Mouse (Mus musculus) forebrain, embryonic 13.5 days (tissue): ENCODE data around the gene Fubp1. TPM values are rescaled to one million over a fixed set of nuclear protein-coding genes. Genes with fewer than 3 reads are reported as not detected.
A peak's percentile ranks its signal among the peaks of the same experiment; 100 is the strongest.

Experiments used
- ATAC-seq: fragments of 200-750 bp; cut with Nextera tagmentation; 2 replicates; pipeline ENCODE4 v1.8.0; 2017
- H3K27ac ChIP-seq: fragments of 300-500 bp; sonication (generic); 2 replicates; pipeline ENCODE4 v1.5.1; 2015; ENCODE audit warnings: inconsistent platforms, mild to moderate bottlenecking, moderate library complexity
- H3K27me3 ChIP-seq: fragments of 300-500 bp; sonication (generic); 2 replicates; pipeline ENCODE4 v1.6.1; 2015; ENCODE audit warnings: mild to moderate bottlenecking, inconsistent platforms
- H3K36me3 ChIP-seq: fragments of 300-500 bp; sonication (generic); 2 replicates; pipeline ENCODE4 v1.6.1; 2015; ENCODE audit warnings: mild to moderate bottlenecking, inconsistent platforms; ENCODE audit not compliant: poor library complexity, severe bottlenecking
- H3K4me1 ChIP-seq: fragments of 300-500 bp; sonication (generic); 2 replicates; pipeline ENCODE4 v1.6.1; 2015; ENCODE audit warnings: inconsistent platforms
- H3K4me2 ChIP-seq: fragments of 300-500 bp; sonication (generic); 2 replicates; pipeline ENCODE4 v1.6.1; 2015; ENCODE audit warnings: inconsistent platforms, mild to moderate bottlenecking, moderate library complexity
- H3K4me3 ChIP-seq: fragments of 300-500 bp; sonication (generic); 2 replicates; pipeline ENCODE4 v1.5.1; 2015; ENCODE audit warnings: mild to moderate bottlenecking, inconsistent platforms
- H3K9ac ChIP-seq: fragments of 300-500 bp; sonication (generic); 2 replicates; pipeline ENCODE4 v1.6.1; 2015; ENCODE audit warnings: mild to moderate bottlenecking, inconsistent platforms
- H3K9me3 ChIP-seq: fragments of 300-500 bp; sonication (generic); replicated peaks from 2 replicates; pipeline ENCODE4 v1.6.1; 2016; ENCODE audit warnings: inconsistent platforms
- WGBS: fragments of 180-500 bp; shearing (Covaris S2); methylation state at CpG from one replicate; pipeline ENCODE4 v1.1.7; 2015; 5-methylcytosine and 5-hydroxymethylcytosine counted together
- polyA plus RNA-seq: library from polyadenylated mRNA; unstranded; fragments of >200 nt; fragmentation: Nextera tagmentation; extraction: Ambion mirVana; gene quantifications from 2 replicates; pipeline ENCODE4 v1.2.1, GENCODE M21; 2015

Gene Fubp1
- polyA plus RNA-seq, 1 experiment from 2014 or later = 412 TPM

DNA sequence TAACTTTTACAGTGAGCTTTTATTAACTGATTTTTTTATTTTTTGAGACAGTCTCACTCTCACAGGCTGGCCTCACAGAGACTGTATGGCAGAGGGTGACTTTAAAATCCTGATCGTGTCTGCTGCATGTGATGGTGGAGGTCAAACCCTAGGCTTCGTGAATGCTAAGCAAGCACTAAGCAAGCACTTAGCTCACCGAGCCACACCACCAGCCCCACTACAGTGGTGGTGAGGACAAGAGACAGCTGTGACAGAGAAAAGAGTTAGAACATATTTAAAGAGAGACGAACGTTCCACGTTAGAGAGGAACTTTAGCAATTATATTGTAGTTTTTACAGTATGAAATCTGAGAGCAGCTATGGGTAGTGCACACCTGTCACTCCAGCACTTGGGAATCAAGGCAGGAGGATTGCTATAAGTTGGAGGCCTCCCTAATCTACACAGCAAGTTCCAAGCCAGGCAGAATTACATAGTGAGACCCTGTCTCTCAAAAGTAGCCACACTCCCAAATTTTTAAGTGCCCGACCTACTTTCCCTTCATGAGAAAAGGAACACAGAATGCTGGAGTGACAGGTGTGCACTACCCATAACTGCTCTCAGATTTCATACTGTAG, 37.8 kb upstream of the Fubp1 start:
- 87% methylated on average over 7 of the region's 7 CpGs for WGBS

DNA sequence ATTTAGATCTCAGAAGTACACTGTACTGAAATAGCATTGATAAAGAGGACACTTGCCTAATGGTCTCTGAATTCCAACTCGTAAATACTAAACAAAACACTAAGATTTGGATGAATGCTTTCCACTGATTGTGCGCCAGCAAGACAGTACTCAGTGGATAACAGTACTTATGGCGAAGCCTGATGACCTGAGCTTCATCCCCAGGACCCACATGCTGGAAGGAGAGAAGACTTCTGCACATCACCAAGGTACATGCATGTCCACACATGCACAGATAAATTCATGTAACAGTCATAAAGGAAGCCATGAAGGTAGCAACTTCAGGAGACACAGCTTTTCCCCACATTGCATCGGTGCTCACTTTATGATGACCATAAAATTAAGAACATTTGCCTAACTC, 31.4 kb upstream of the Fubp1 start:
- Histone ChIP-seq H3K4me1 (no peaks in the 10 kb centered on the region), H3K9me3 (no peaks in the 10 kb centered on the region), H3K36me3 (0 out of 2 replicates have a peak, but pooled peaks cover 6% of the 10 kb centered on the region), H3K27me3 (no peaks in the 10 kb centered on the region), H3K27ac (no peak overlapping the region), H3K9ac (no peak overlapping the region), H3K4me2 (no peak overlapping the region), H3K4me3 (no peak overlapping the region)
- ATAC-seq = no peak
- WGBS = 87% methylated on average over 4 of the region's 4 CpGs

More for the DNA sequence above, 37.8 kb upstream of the Fubp1 start:
- no peaks in the 10 kb centered on the region for H3K27me3 ChIP-seq
- H3K9me3 ChIP-seq = no peaks in the 10 kb centered on the region
- H3K36me3 ChIP-seq = no peaks in the 10 kb centered on the region
- H3K4me1 ChIP-seq = no peaks in the 10 kb centered on the region; the same call in 1 of the 2 replicates
- no peak overlapping the region for H3K9ac ChIP-seq
- H3K4me3 ChIP-seq = no peak overlapping the region
- no peak overlapping the region for H3K4me2 ChIP-seq
- no peak for ATAC-seq
- no peak overlapping the region for H3K27ac ChIP-seq

DNA sequence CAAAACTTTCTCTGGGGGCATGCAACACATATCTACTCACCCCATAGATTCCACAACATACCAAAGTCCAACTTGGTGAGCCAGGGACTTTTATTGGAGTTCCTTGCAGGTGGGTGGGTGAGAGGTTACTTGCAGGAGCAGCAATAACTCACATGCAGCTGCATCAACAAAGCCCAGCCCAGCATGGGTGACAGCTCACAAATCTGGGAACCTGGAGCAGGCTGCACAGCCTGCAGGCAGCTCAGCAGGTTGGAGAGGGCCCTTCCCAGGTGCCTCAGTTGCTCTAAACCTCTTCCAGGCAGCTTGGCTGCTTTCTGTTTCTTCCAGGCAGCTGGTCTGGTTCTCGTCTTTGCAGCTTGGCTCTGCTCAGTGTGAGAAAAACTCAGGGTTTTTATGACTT, 30.9 kb upstream of the Fubp1 start:
- Histone ChIP-seq H3K9ac (no peak overlapping the region), H3K4me2 (no peak overlapping the region), H3K27me3 (no peaks in the 10 kb centered on the region), H3K36me3 (peaks cover 6% of the 10 kb centered on the region; the same call in 1 of the 2 replicates), H3K4me1 (no peaks in the 10 kb centered on the region), H3K27ac (no peak overlapping the region), H3K4me3 (no peak overlapping the region), H3K9me3 (no peaks in the 10 kb centered on the region)
- ATAC-seq = no peak
- WGBS = 65% methylated on average over 1 of the region's 1 CpGs

DNA sequence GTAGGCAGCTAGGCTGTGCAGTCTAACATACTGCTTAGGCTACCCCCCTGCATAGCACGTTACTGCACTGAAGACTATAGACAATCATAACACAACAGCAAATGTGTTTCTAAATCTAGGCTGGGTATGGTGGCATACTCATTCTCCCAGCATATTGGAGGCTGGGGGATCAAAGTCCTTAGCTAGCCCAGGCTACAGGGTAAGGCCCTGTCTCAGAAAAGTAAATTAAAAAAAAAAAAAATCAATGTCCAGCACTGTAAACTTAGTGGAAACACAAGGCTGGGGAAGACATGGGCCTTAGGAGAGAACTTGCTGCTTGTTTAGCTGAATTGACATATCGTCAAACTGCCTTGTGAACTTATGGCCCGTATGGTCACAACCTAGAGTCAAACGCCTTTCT, 29.6 kb upstream of the Fubp1 start:
- 97% methylated on average over 4 of the region's 4 CpGs for WGBS

DNA sequence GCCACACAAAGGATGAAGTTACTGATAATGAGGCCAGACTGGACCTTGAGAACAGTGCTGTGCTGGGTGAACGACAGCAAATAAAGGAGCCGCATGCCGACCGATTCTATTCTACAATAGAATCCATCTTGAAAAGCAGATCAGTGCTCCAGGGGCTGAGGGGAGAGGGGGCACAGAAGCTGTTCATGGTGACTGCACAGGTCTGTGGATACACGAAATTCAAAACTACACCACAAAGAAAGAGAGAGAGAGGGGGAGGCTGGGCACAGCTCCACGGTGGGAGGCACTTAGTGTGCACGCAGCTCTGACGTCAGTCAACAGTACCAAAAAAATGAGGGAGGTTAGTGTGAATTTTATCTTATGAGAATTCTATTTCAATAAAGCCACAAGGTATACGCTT, 26.7 kb upstream of the Fubp1 start:
- Histone ChIP-seq H3K9ac (no peak overlapping the region), H3K4me2 (no peak overlapping the region), H3K4me3 (no peak overlapping the region), H3K27ac (no peak overlapping the region), H3K27me3 (no peaks in the 10 kb centered on the region), H3K9me3 (no peaks in the 10 kb centered on the region), H3K36me3 (peaks cover 24% of the 10 kb centered on the region), H3K4me1 (no peaks in the 10 kb centered on the region)
- ATAC-seq = no peak
- WGBS = 39% methylated on average over 9 of the region's 9 CpGs

More for the DNA sequence above, 29.6 kb upstream of the Fubp1 start:
- Histone ChIP-seq H3K36me3 (peaks cover 14% of the 10 kb centered on the region), H3K27ac (no peak overlapping the region), H3K27me3 (no peaks in the 10 kb centered on the region), H3K4me3 (no peak overlapping the region), H3K4me1 (no peaks in the 10 kb centered on the region), H3K9ac (no peak overlapping the region), H3K4me2 (no peak overlapping the region), H3K9me3 (no peaks in the 10 kb centered on the region)
- no peak for ATAC-seq

DNA sequence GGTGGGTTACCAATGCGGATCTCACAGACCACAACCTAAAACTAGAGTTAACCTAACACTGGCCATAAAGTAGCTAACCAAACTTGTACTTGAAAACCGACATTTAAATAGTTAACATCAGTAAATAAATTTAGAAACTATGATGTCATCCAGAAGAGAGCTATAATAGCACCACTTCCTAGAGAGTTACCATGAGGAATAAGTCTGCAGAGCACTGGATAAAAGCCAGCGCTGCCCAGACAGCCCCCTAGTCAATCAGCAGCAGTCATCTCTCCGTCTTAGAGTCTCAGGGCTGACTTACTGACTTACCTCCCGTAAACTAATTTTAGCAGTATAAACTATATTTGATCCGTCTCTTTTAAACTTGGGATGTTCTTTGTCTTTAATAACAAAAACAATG, 24.1 kb upstream of the Fubp1 start:
- H3K9me3 ChIP-seq = no peaks in the 10 kb centered on the region
- peaks cover 2% of the 10 kb centered on the region for H3K4me1 ChIP-seq
- 91% methylated on average over 6 of the region's 6 CpGs for WGBS
- no peak overlapping the region for H3K9ac ChIP-seq
- peaks cover 24% of the 10 kb centered on the region for H3K36me3 ChIP-seq
- no peak overlapping the region for H3K4me3 ChIP-seq
- no peaks in the 10 kb centered on the region for H3K27me3 ChIP-seq
- H3K27ac ChIP-seq = no peak overlapping the region
- no peak overlapping the region for H3K4me2 ChIP-seq
- ATAC-seq = no peak

DNA sequence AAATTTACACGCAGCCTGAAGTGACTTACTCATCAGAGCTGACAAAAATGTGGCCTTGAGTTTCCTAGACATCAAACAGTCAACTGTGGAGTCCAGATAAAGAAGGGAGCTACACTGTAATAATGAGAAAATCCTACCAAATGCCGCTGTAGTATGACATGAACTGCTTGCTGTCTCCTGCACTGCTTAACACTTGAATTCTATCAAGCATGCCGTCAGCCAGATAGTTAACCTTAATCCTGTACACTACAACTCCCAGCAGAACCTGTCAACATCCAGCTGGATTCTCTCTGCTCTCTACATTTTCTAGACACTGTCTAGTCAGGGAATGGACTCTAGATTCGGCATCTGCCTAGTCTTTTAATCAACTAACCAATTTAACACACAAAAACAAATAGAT, 20.9 kb upstream of the Fubp1 start:
- Histone ChIP-seq H3K27ac (no peak overlapping the region), H3K9ac (no peak overlapping the region), H3K27me3 (no peaks in the 10 kb centered on the region), H3K4me1 (peaks cover 16% of the 10 kb centered on the region), H3K4me3 (no peak overlapping the region), H3K36me3 (peaks cover 18% of the 10 kb centered on the region), H3K4me2 (no peak overlapping the region), H3K9me3 (no peaks in the 10 kb centered on the region)
- WGBS = 81% methylated on average over 4 of the region's 4 CpGs
- ATAC-seq = no peak

DNA sequence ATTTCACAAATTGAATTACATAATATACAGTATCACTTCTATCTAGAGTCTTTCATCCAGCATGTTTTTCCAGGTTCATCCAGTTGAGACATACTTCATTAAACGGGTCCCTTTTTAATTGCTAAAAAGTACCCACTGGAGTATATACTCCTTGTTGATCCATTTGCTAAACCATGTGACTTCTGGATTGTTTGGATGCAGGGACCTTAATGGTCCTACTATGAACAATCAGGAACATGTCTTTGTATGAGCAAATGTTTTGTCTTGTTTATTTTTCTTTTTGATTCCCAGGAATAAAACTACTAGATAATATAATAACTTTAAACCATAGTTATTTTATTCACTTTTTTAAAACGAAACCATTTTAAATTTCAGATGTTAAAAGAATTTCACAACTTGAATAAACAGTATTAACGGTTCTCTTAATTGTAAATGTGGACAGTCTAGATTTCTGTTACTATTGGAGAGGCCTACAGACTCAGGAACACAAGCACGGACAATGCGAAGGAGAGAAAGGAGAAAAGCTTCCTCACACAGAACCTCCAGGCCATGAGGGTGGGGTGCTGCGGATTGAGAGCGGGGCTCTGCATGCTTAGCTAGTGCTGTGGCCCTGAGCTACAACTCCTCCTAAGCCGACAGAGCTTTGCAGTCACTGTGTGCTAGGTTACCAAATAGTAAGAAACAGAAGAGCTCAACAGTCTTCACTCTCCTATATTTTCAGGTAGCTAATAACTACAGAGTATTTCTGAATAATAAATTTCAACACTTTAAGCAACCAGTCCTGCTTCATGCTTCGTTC, 19.3 kb upstream of the Fubp1 start:
- no peak for ATAC-seq
- peak overlapping the region; percentile 27; the same call in 1 of the 2 replicates for H3K4me2 ChIP-seq
- no peak overlapping the region for H3K9ac ChIP-seq
- H3K4me1 ChIP-seq = peaks cover 16% of the 10 kb centered on the region
- H3K27me3 ChIP-seq = no peaks in the 10 kb centered on the region
- H3K4me3 ChIP-seq = 0 out of 2 replicates have a peak overlapping the region, but pooled peaks have one; percentile 7
- H3K9me3 ChIP-seq = no peaks in the 10 kb centered on the region
- WGBS = 85% methylated on average over 9 of the region's 9 CpGs
- peaks cover 10% of the 10 kb centered on the region; the same call in 1 of the 2 replicates for H3K36me3 ChIP-seq
- no peak overlapping the region for H3K27ac ChIP-seq

DNA sequence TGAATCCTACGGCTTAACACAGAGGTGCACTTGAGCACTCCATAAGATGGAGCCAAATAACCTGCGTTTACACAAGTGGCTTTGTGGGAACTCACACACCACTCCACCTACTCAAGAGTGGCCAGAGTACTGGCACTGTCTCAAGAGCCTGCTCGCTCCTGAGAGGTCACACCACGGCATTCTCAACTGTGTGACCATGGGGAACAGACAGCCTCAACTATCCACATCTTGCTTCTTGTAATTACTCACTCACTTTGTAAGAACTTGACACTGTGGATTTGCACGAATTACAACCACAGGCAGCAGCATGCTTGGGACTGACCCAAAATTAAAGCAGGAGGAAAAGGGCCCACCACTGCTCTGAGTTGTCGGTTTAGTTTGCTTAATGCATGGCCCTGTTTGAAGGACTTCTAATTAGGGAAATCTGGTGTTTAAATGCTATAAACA, 18.4 kb upstream of the Fubp1 start:
- H3K4me3 ChIP-seq = peak overlapping the region; percentile 35

DNA sequence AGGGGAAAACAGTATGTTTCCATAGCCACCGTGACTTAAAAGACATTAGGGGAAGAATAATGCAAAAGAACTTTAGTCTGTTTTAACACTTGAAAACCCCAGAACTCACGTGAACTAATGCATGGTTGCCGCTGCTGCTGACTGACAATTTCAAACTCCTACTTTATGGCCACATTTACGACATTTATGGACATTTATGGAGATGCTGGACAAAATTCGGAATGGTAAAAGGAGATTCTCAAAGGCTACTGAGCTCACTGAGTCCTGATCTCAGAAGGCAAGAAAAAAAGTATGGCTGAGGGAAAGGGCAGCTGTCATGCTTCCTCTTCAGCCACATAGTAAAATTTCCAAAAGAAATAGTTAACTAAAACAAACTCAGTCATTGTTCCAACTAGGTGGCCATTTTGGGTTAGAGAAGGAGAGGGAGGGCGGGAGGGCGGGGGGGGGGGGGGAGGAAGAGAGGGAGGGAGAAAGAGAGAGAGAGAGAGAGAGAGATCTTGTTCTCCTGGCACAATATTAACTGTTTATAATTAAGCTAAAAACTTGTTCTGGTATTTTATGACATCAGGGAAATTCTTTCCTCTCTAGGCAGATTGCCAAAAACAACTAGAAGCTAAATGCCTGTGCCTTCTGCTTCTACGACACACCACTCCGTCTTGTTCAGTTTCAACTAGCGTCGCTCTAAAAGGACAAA, 17.8 kb upstream of the Fubp1 start:
- 0 out of 2 replicates have a peak, but pooled peaks have one; percentile 34 for ATAC-seq
- whole genome bisulfite sequencing = 32% methylated on average over 11 of the region's 11 CpGs
- Histone ChIP-seq H3K27me3 (no peaks in the 10 kb centered on the region), H3K9ac (0 out of 2 replicates have a peak overlapping the region, but pooled peaks have one; percentile 46), H3K4me2 (peak overlapping the region; percentile 62), H3K27ac (no peak overlapping the region), H3K4me1 (peaks cover 16% of the 10 kb centered on the region), H3K9me3 (no peaks in the 10 kb centered on the region), H3K4me3 (peak overlapping the region; percentile 35), H3K36me3 (no peaks in the 10 kb centered on the region)

More for the DNA sequence above, 18.4 kb upstream of the Fubp1 start:
- Histone ChIP-seq H3K27ac (no peak overlapping the region), H3K9me3 (no peaks in the 10 kb centered on the region), H3K27me3 (no peaks in the 10 kb centered on the region), H3K36me3 (0 out of 2 replicates have a peak, but pooled peaks cover under 1% of the 10 kb centered on the region), H3K9ac (peak overlapping the region; percentile 44; the same call in 1 of the 2 replicates), H3K4me2 (peak overlapping the region; percentile 62), H3K4me1 (peaks cover 16% of the 10 kb centered on the region)
- no peak for ATAC-seq
- 25% methylated on average over 6 of the region's 6 CpGs for WGBS

DNA sequence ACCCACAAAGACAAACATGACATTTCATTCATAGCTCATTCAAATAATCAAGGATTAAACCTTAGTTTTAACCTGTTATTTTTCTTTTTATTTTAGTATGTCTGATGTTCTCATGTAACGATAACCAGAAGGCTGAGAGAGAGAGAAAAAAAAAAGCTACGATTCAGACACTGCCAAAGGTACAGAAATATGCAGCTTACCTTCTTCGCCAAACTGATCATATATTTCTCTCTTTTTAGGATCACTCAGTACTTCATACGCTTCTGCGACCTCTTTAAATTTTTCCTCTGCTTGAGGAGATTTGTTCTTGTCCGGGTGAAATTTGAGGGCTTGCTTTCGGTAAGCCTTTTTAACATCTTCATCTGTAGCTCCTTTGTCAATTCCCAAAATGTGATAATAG, 17.0 kb upstream of the Fubp1 start:
- peaks cover 16% of the 10 kb centered on the region for H3K4me1 ChIP-seq
- no peak for ATAC-seq
- H3K9ac ChIP-seq = peak overlapping the region; percentile 68
- no peaks in the 10 kb centered on the region for H3K27me3 ChIP-seq
- WGBS = 10% methylated on average over 7 of the region's 7 CpGs
- peak overlapping the region; percentile 20 for H3K27ac ChIP-seq
- H3K4me2 ChIP-seq = peak overlapping the region; percentile 66
- H3K4me3 ChIP-seq = peak overlapping the region; percentile 48
- H3K9me3 ChIP-seq = no peaks in the 10 kb centered on the region
- no peaks in the 10 kb centered on the region for H3K36me3 ChIP-seq

DNA sequence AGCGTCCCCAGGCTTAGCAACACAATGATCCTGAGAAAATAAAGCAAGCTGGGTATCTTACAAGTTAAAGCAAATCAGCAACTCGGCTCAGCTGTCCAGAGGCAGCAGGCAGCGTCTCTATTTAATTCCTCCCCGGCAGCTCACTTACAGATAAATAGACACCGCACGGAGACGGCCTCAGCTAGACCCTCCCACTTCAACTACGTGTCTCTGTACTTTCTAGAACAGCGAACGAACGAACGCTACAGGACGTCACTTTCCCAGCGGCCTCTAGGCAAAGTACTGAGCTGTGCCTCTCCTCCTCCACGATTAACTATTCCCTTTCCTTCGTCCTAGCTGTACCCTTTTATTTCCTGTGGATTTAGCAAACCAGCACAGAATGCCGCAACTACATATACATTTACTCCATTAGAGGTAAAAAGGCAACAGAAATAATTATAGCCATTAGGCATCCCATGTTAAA, 16.6 kb upstream of the Fubp1 start:
- no peaks in the 10 kb centered on the region for H3K9me3 ChIP-seq
- peak overlapping the region; percentile 48 for H3K4me3 ChIP-seq
- peak; percentile 99 for ATAC-seq
- peak overlapping the region; percentile 20 for H3K27ac ChIP-seq
- under 1% methylated on average over 17 of the region's 17 CpGs for WGBS
- H3K27me3 ChIP-seq = no peaks in the 10 kb centered on the region
- H3K4me1 ChIP-seq = peaks cover 16% of the 10 kb centered on the region
- peak overlapping the region; percentile 66 for H3K4me2 ChIP-seq
- H3K36me3 ChIP-seq = no peaks in the 10 kb centered on the region
- H3K9ac ChIP-seq = peak overlapping the region; percentile 68
